Mouse (Mus musculus) bone marrow macrophage, adult 2 months (primary cell): ENCODE results near the gene Pou2f2.

Experiments used
- CTCF ChIP-seq: IDR thresholded peaks from 2 replicates; pipeline ENCODE4 v1.5.1; 2012; ENCODE audit warnings: low read depth, mild to moderate bottlenecking, low read length, moderate library complexity
- POLR2A ChIP-seq: IDR thresholded peaks from 2 replicates; pipeline ENCODE4 v1.6.1; 2012; ENCODE audit warnings: mild to moderate bottlenecking, low read depth, low read length, borderline replicate concordance

DNA sequence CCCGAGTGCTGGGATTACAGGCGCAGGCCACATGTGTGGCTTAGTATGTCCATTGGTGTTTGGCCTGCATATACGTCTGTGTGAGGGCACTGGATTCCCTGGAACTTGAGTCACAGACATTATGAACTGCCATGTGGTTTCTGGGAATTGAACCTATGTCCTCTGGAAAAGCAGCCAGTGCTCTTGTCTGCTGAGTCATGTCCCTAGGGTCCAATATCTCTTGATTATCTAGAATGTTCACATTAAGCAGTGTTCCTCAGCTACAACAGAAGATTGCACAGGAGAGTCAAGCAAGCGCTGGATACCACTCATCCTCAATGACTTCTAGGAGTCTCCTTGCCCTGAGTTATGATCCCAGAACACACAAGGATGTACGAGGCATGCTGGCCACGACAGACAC, 4.6 kb upstream of the Pou2f2 start:
- no peak for TF ChIP-seq CTCF
- no peak for TF ChIP-seq POLR2A
